Mouse (Mus musculus): ENCODE measurements at regions not wholly inside any gene's neighbourhood (a gene's known extent, or its start where the extent isn't known, plus 50 kb on each side); places are given as distances from the start of the nearest gene placed in this dataset.
"Not testable (repeated sequence)": the region's sequence is repeated elsewhere in the genome, so short reads cannot be mapped to it uniquely, and the experiment has no call there.

- ATAC-seq (ENCODE audit: insufficient number of reproducible peaks, low FRiP score), result 0 out of 2 replicates have a peak, but pooled peaks have one; percentile 57
- WGBS, result 34% methylated on average over 4 of the region's 4 CpGs
Observed at GRCm38 (mm10) chr16:42517321-42517720, 176.9 kb upstream of the Gap43 start.

GRCm38 (mm10) chr16:42515929-42516328 lies 175.5 kb upstream of the Gap43 start:
- Histone ChIP-seq H3K4me1 (replicated peaks) (peaks cover 6% of the 10 kb centered on the region; the same call in 1 of the 2 replicates), H3K9ac (no peak overlapping the region), H3K4me2 (no peak overlapping the region), H3K4me3 (no peak overlapping the region), H3K9me3 (replicated peaks) (no peaks in the 10 kb centered on the region), H3K27ac (ENCODE audit: poor library complexity, severe bottlenecking) (no peak overlapping the region), H3K36me3 (no peaks in the 10 kb centered on the region), H3K27me3 (replicated peaks) (no peaks in the 10 kb centered on the region)
- WGBS, result 80% methylated on average over 3 of the region's 3 CpGs
- ATAC-seq (ENCODE audit: insufficient number of reproducible peaks, low FRiP score), result no peak

More at GRCm38 (mm10) chr16:42517321-42517720, 176.9 kb upstream of the Gap43 start:
- Histone ChIP-seq H3K27ac (ENCODE audit: poor library complexity, severe bottlenecking) (no peak overlapping the region), H3K9me3 (replicated peaks) (no peaks in the 10 kb centered on the region), H3K4me3 (no peak overlapping the region), H3K36me3 (no peaks in the 10 kb centered on the region), H3K27me3 (replicated peaks) (no peaks in the 10 kb centered on the region), H3K4me2 (no peak overlapping the region), H3K9ac (no peak overlapping the region), H3K4me1 (replicated peaks) (peaks cover 6% of the 10 kb centered on the region; the same call in 1 of the 2 replicates)

GRCm38 (mm10) chr16:42505107-42505506 lies 164.7 kb upstream of the Gap43 start:
- H3K9me3 ChIP-seq (replicated peaks), result no peaks in the 10 kb centered on the region
- WGBS, result 61% methylated on average over 9 of the region's 9 CpGs
- ATAC-seq (ENCODE audit: insufficient number of reproducible peaks, low FRiP score), result no peak
- no peaks in the 10 kb centered on the region for H3K36me3 ChIP-seq
- no peak overlapping the region for H3K4me3 ChIP-seq
- H3K27me3 ChIP-seq (replicated peaks), result no peaks in the 10 kb centered on the region
- no peak overlapping the region for H3K9ac ChIP-seq
- no peaks in the 10 kb centered on the region for H3K4me1 ChIP-seq (replicated peaks)
- no peak overlapping the region for H3K4me2 ChIP-seq
- no peak overlapping the region for H3K27ac ChIP-seq (ENCODE audit: poor library complexity, severe bottlenecking)

GRCm38 (mm10) chr16:42501713-42502112 lies 161.3 kb upstream of the Gap43 start:
- Histone ChIP-seq H3K9me3 (replicated peaks) (no peaks in the 10 kb centered on the region), H3K9ac (no peak overlapping the region), H3K4me3 (no peak overlapping the region), H3K4me2 (no peak overlapping the region), H3K27me3 (replicated peaks) (no peaks in the 10 kb centered on the region), H3K27ac (ENCODE audit: poor library complexity, severe bottlenecking) (no peak overlapping the region), H3K4me1 (replicated peaks) (no peaks in the 10 kb centered on the region), H3K36me3 (no peaks in the 10 kb centered on the region)
- 70% methylated on average over 2 of the region's 2 CpGs for WGBS
- ATAC-seq (ENCODE audit: insufficient number of reproducible peaks, low FRiP score), result no peak

GRCm38 (mm10) chr16:42501109-42501508 lies 160.7 kb upstream of the Gap43 start:
- not testable (repeated sequence) for H3K4me1 ChIP-seq (replicated peaks); H3K27me3 ChIP-seq (replicated peaks); H3K4me3 ChIP-seq; ATAC-seq (ENCODE audit: insufficient number of reproducible peaks, low FRiP score); H3K4me2 ChIP-seq; H3K27ac ChIP-seq (ENCODE audit: poor library complexity, severe bottlenecking); H3K36me3 ChIP-seq; H3K9ac ChIP-seq; H3K9me3 ChIP-seq (replicated peaks)
- 42% methylated on average over 3 of the region's 3 CpGs for WGBS

GRCm38 (mm10) chr16:42499514-42499913 lies 159.1 kb upstream of the Gap43 start:
- no peaks in the 10 kb centered on the region for H3K27me3 ChIP-seq (replicated peaks)
- no peak overlapping the region for H3K9ac ChIP-seq
- no peak for ATAC-seq (ENCODE audit: insufficient number of reproducible peaks, low FRiP score)
- H3K4me2 ChIP-seq, result no peak overlapping the region
- H3K4me3 ChIP-seq, result no peak overlapping the region
- H3K27ac ChIP-seq (ENCODE audit: poor library complexity, severe bottlenecking), result no peak overlapping the region
- 83% methylated on average over 6 of the region's 6 CpGs for WGBS
- H3K4me1 ChIP-seq (replicated peaks), result no peaks in the 10 kb centered on the region
- H3K9me3 ChIP-seq (replicated peaks), result no peaks in the 10 kb centered on the region
- H3K36me3 ChIP-seq, result no peaks in the 10 kb centered on the region

- H3K27ac ChIP-seq (ENCODE audit: poor library complexity, severe bottlenecking), result no peak overlapping the region
- no peak for ATAC-seq (ENCODE audit: insufficient number of reproducible peaks, low FRiP score)
- H3K4me2 ChIP-seq, result no peak overlapping the region
- no peaks in the 10 kb centered on the region for H3K4me1 ChIP-seq (replicated peaks)
- H3K4me3 ChIP-seq, result no peak overlapping the region
- no peaks in the 10 kb centered on the region for H3K36me3 ChIP-seq
- H3K9me3 ChIP-seq (replicated peaks), result no peaks in the 10 kb centered on the region
- WGBS, result 70% methylated on average over 2 of the region's 2 CpGs
- no peak overlapping the region for H3K9ac ChIP-seq
- no peaks in the 10 kb centered on the region for H3K27me3 ChIP-seq (replicated peaks)
Observed at GRCm38 (mm10) chr16:42498368-42498767, 157.9 kb upstream of the Gap43 start.

- Histone ChIP-seq H3K36me3 (no peaks in the 10 kb centered on the region), H3K4me3 (no peak overlapping the region), H3K9ac (no peak overlapping the region), H3K4me1 (replicated peaks) (peaks cover 4% of the 10 kb centered on the region), H3K27me3 (replicated peaks) (no peaks in the 10 kb centered on the region), H3K27ac (ENCODE audit: poor library complexity, severe bottlenecking) (no peak overlapping the region), H3K4me2 (no peak overlapping the region), H3K9me3 (replicated peaks) (no peaks in the 10 kb centered on the region)
- 78% methylated on average over 1 of the region's 1 CpGs for WGBS
- ATAC-seq (ENCODE audit: insufficient number of reproducible peaks, low FRiP score), result no peak
Observed at GRCm38 (mm10) chr16:42493596-42493995, 153.1 kb upstream of the Gap43 start.

- Histone ChIP-seq H3K4me3 (no peak overlapping the region), H3K4me2 (no peak overlapping the region), H3K4me1 (replicated peaks) (peaks cover 5% of the 10 kb centered on the region), H3K27ac (ENCODE audit: poor library complexity, severe bottlenecking) (no peak overlapping the region), H3K9ac (no peak overlapping the region), H3K9me3 (replicated peaks) (no peaks in the 10 kb centered on the region), H3K36me3 (no peaks in the 10 kb centered on the region), H3K27me3 (replicated peaks) (no peaks in the 10 kb centered on the region)
- no peak for ATAC-seq (ENCODE audit: insufficient number of reproducible peaks, low FRiP score)
- WGBS, result 48% methylated on average over 4 of the region's 4 CpGs
Observed at GRCm38 (mm10) chr16:42488745-42489144, 148.3 kb upstream of the Gap43 start.

GRCm38 (mm10) chr16:42479978-42480377 lies 139.5 kb upstream of the Gap43 start:
- H3K4me1 ChIP-seq (replicated peaks), result no peaks in the 10 kb centered on the region
- H3K9ac ChIP-seq, result no peak overlapping the region
- H3K4me3 ChIP-seq, result no peak overlapping the region
- no peak overlapping the region for H3K27ac ChIP-seq (ENCODE audit: poor library complexity, severe bottlenecking)
- peaks cover 5% of the 10 kb centered on the region; the same call in 1 of the 2 replicates for H3K9me3 ChIP-seq (replicated peaks)
- 60% methylated on average over 5 of the region's 5 CpGs for WGBS
- no peaks in the 10 kb centered on the region for H3K36me3 ChIP-seq
- H3K27me3 ChIP-seq (replicated peaks), result no peaks in the 10 kb centered on the region
- no peak overlapping the region for H3K4me2 ChIP-seq
- no peak for ATAC-seq (ENCODE audit: insufficient number of reproducible peaks, low FRiP score)

- no peak overlapping the region for H3K4me2 ChIP-seq
- no peaks in the 10 kb centered on the region for H3K4me1 ChIP-seq (replicated peaks)
- H3K9ac ChIP-seq, result no peak overlapping the region
- H3K36me3 ChIP-seq, result no peaks in the 10 kb centered on the region
- H3K9me3 ChIP-seq (replicated peaks), result no peaks in the 10 kb centered on the region
- no peaks in the 10 kb centered on the region for H3K27me3 ChIP-seq (replicated peaks)
- no peak for ATAC-seq (ENCODE audit: insufficient number of reproducible peaks, low FRiP score)
- 81% methylated on average over 1 of the region's 1 CpGs for WGBS
- H3K4me3 ChIP-seq, result no peak overlapping the region
- no peak overlapping the region for H3K27ac ChIP-seq (ENCODE audit: poor library complexity, severe bottlenecking)
Observed at GRCm38 (mm10) chr16:42466976-42467375, 126.5 kb upstream of the Gap43 start.

GRCm38 (mm10) chr16:42456335-42456984 lies 116.0 kb upstream of the Gap43 start:
- 56% methylated on average over 8 of the region's 8 CpGs for WGBS
- Histone ChIP-seq H3K27ac (ENCODE audit: poor library complexity, severe bottlenecking) (no peak overlapping the region; the same call in 1 of the 2 replicates), H3K9ac (no peak overlapping the region), H3K4me3 (no peak overlapping the region), H3K4me1 (replicated peaks) (peaks cover 6% of the 10 kb centered on the region), H3K9me3 (replicated peaks) (no peaks in the 10 kb centered on the region), H3K36me3 (no peaks in the 10 kb centered on the region), H3K4me2 (no peak overlapping the region), H3K27me3 (replicated peaks) (no peaks in the 10 kb centered on the region)
- 0 out of 2 replicates have a peak, but pooled peaks have one; percentile 29 for ATAC-seq (ENCODE audit: insufficient number of reproducible peaks, low FRiP score)

All from heart, embryonic 12.5 days (tissue).